Mouse (Mus musculus) myocyte (in vitro differentiated cells): ENCODE measurements around the gene Rnase2b.

Experiments used
- CEBPB ChIP-seq: IDR thresholded peaks from 2 replicates; pipeline ENCODE4 v1.6.1; 2011; ENCODE audit warnings: mild to moderate bottlenecking, moderate library complexity; ENCODE audit not compliant: poor library complexity, insufficient read depth, severe bottlenecking
- E2F4 ChIP-seq: IDR thresholded peaks from one replicate; pipeline ENCODE4 v1.6.1; 2011; ENCODE audit warnings: mild to moderate bottlenecking, control low read depth, moderate library complexity; ENCODE audit not compliant: insufficient read depth
- MAX ChIP-seq: IDR thresholded peaks from one replicate; pipeline ENCODE4 v1.6.1; 2011; ENCODE audit warnings: low read depth, mild to moderate bottlenecking, control low read depth
- POLR2A ChIP-seq: IDR thresholded peaks from one replicate; pipeline ENCODE4 v1.6.1; 2011; ENCODE audit warnings: low read depth, mild to moderate bottlenecking, control low read depth, moderate library complexity; ENCODE audit not compliant: insufficient read length
- REST ChIP-seq: IDR thresholded peaks from one replicate; pipeline ENCODE4 v1.6.1; 2011; ENCODE audit warnings: mild to moderate bottlenecking, control low read depth, moderate library complexity; ENCODE audit not compliant: insufficient read depth, insufficient read length
- SRF ChIP-seq: IDR thresholded peaks from one replicate; pipeline ENCODE4 v1.6.1; 2011; ENCODE audit warnings: low read depth; ENCODE audit not compliant: control insufficient read depth, insufficient read length
- TCF12 ChIP-seq: IDR thresholded peaks from one replicate; pipeline ENCODE4 v1.6.1; 2011; ENCODE audit warnings: mild to moderate bottlenecking, control low read depth; ENCODE audit not compliant: poor library complexity, insufficient read depth, severe bottlenecking

GRCm38 (mm10) chr14:51165435-51165834 lies 3.4 kb downstream of the Rnase2b start:
- no peak for TF ChIP-seq POLR2A
- TF ChIP-seq E2F4, result no peak
- TF ChIP-seq CEBPB, result no peak
- TF ChIP-seq TCF12, result no peak
- TF ChIP-seq REST, result no peak
- no peak for TF ChIP-seq SRF
- TF ChIP-seq MAX, result no peak
